Mouse (Mus musculus): ENCODE measurements at regions not wholly inside any gene's neighbourhood (a gene's known extent, or its start where the extent isn't known, plus 50 kb on each side); places are given as distances from the start of the nearest gene placed in this dataset.
A peak's percentile ranks its signal among the peaks of the same experiment; 100 is the strongest.

DNA sequence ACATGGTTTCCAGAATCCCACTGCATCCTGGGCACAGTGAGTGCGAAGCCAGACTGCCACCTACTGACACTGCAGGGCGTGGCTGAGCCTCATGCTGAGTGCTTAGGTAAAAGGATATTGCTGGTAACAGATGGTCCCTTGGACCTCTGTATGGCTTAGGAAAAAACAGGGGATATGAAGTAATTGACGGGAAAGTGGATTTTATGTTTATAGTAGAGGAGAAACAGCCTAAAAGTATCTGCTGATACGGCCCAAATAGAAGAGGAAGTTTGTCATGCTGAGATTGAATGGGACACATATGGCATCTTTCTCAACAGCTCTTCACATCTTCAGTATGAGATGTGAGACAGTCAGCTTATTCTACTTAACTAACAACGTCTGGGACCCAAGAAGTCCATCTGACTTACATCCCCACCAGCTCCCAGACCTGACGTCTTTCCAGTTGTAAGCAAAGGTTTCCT lies 182.1 kb downstream of the Rap2a start:
- no peak for DNase-seq (ENCODE audit: low spot score in 2 of 2)

DNA sequence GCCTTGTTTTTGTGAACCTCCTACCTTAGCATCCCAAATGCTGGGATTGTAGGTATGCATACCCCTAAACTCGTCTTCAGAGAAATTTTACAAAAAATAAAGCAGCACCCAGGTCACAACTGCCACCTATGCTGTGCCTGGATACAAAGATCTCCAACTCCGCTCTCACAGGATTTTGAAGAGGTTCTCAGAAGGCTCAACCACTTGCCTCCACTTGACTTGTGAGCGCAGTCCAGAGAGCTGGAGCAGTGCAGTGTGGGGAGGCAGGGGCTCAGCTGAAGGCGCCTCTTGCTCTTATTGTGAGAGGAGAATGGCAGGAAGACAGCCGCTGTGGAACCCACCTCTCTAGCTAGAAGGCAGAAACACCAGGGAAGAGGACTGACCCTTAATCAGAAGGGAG lies 182.9 kb downstream of the Rap2a start:
- no peak for DNase-seq (ENCODE audit: low spot score in 2 of 2)

- no peak for DNase-seq (ENCODE audit: low spot score in 2 of 2)
These were observed 191.4 kb downstream of the Rap2a start for GRCm38 (mm10) chr14:120669665-120670064.

DNA sequence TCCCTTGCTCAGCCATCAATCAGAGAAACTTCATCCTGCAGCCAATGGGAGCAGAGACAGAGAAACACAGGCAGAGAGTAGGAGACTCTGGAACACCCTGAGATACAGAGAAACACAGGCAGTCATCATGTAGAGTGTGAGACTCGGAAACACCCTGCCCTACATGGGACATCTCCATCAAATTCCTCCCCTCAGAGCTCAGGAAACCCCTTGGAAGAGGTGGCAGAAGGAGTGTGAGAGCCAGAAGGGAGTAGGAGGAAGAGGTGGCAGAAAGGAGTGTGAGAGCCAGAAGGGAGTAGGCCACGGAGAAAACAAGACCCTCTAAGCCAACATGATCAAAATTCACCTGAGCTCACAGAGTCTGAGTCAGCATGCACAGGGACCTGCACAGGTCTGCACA lies 197.5 kb downstream of the Rap2a start:
- DNase-seq (ENCODE audit: low spot score in 2 of 2) = no peak

DNA sequence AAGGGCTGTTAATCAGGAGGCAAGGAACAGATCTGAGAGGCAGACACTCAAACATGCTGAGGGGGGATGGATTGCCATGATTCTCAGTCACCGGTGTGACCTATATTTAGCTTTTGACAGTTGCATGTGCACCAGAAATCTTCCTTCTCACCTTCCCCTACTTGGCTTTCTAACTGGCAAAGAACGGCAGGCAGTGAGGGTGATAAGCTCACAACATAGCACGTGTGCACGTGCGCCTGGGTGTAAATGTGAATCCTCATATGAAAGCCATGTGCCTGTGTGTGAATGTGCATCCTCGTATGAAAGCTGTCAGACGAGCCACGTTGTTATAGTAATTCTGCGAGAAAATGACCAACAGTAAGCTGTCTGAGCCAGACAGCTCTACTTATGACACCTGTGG lies 200.3 kb downstream of the Rap2a start:
- no peak for DNase-seq (ENCODE audit: low spot score in 2 of 2)

DNA sequence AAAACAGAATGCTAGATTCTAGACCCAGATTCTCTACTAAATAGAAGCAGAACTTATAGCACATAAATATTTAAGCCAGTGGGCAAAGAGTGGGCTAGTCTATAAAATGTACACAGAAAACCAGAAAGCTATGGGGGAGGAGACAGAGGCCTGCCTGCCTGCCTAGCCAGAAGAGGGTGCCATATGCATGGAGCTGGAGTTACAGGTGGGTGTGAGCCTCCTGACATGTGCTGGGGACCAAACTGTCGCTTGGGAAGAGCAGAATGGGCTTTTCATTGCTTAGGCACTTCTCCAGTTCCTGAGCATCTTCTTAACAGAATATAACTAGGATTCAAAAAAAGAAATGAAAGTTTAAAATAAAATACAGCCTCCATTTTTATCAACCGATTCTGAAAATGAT lies 200.8 kb downstream of the Rap2a start:
- no peak for DNase-seq (ENCODE audit: low spot score in 2 of 2)

DNA sequence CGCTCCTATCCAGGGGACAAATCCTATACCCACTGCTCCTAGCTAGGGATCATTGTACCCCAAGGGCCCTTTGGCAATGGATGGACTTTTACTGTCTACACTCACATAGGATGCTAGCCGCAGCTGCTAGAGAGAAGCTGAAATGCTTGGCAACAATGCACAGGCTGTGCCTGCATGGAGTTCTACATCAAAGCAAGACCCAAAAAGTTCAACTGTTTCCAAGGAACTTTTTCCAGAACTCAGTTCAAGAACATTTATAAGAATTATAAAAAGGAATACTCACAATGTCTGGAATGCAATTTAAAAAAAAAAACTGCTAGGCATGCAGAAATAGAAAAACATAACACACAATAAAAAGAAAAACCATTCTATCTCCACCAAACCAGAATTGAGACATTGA lies 202.0 kb downstream of the Rap2a start:
- DNase-seq (ENCODE audit: low spot score in 2 of 2) = no peak

GRCm38 (mm10) chr14:120685263-120685662 lies 207.0 kb downstream of the Rap2a start:
- DNase-seq (ENCODE audit: low spot score in 2 of 2) = no peak

DNA sequence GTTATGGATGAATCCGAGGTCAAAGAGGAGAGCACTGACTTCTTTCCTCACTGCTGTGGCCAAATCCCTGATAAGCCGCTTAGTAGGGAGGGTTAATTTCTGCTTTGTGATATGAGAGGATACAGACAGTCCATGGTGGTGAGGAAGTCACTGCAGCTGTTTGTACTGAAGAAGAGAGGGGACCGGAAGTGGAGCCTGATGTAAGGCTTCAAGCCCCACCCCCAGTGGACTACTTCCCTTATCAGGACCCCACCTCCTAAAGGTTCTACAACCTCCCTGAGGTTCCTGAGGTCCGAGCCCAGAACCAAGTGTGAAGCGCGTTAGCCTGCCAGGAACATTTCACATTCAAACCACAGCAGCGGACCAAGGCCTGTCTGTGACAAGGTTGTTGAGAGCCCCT lies 207.6 kb downstream of the Rap2a start:
- peak; percentile 25 to 30 for DNase-seq (ENCODE audit: low spot score in 2 of 2)

DNA sequence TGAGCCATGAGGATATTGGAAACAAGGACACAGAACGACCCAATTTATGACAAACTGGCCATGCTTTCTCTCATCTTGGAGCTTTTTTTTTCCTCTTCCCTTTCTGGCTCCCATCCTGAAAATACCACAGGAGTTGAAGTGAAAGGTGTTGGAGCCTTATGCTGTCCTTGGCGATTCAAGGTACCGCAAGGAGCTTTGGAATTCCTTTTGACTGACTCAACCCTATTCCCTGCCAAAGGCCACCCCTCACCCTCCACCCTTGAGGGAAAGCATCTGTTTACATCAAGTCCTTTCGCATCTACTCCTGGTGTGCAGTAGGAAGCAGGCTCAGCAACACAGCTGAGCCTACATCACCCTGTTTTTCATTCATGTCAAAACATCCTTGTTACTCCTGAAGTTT lies 208.5 kb downstream of the Rap2a start:
- DNase-seq (ENCODE audit: low spot score in 2 of 2) = no peak

DNA sequence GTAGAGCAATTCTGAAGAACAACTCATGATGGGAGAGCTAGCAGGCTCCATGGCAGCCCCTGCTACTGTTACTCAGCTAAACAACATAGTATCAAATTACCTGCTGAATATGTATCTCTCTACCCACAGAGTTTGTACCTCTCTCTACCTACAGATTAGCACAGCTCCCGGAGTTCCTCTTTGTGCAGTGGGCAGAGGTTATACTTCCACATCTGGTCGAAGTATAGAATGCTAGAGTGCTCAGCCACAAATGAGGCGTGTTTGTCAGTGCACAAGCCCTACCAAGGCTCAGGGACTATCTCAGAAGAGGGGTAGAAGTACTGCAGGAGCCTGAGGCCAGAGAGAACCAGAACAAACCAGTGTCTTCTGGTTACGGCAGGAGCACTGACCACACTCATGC lies 211.6 kb upstream of the Ipo5 start:
- DNase-seq (ENCODE audit: low spot score in 2 of 2) = no peak

DNA sequence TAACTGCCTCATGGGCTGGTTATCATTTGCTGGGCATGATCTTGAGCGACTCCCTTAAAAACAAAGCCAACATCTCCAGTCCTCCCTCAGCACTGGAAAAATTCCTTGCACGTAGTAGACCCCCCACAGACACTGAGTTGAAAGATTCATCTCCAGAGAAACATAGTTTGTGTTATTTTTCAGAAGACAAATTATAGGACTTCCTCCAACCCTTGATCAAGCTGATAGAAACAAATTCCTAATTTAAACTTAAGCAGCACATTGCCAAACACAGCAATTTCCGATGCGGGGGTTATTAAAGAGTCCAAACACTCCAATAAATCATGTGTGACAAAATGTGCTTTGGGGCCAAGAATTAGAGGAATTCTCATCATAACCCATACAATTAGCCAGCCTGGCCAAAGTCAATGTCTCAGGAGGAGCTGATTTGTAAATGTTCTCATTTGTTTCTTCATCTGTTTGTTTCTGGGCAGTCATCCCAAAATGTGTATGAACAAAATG lies 205.7 kb upstream of the Ipo5 start:
- DNase-seq (ENCODE audit: low spot score in 2 of 2) = no peak

DNA sequence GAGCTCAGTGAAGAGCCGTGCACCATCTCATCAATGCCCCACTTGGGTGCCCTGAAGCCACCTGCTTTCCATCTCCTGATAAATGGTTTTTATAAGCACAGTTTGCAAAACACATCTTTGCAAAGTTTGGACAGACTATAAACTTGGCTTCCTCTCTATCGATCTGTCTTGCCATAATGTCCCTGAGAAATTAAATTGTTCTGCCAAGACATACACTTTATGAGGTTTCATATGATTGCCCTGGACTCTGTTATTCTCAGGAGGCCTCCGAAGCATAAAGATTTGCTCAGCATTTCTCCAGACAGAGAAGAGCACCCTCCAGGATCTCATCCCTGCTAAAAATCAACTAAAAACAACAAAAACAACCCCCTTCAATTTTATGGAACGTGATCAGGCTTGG lies 200.2 kb upstream of the Ipo5 start:
- DNase-seq (ENCODE audit: low spot score in 2 of 2) = no peak

DNA sequence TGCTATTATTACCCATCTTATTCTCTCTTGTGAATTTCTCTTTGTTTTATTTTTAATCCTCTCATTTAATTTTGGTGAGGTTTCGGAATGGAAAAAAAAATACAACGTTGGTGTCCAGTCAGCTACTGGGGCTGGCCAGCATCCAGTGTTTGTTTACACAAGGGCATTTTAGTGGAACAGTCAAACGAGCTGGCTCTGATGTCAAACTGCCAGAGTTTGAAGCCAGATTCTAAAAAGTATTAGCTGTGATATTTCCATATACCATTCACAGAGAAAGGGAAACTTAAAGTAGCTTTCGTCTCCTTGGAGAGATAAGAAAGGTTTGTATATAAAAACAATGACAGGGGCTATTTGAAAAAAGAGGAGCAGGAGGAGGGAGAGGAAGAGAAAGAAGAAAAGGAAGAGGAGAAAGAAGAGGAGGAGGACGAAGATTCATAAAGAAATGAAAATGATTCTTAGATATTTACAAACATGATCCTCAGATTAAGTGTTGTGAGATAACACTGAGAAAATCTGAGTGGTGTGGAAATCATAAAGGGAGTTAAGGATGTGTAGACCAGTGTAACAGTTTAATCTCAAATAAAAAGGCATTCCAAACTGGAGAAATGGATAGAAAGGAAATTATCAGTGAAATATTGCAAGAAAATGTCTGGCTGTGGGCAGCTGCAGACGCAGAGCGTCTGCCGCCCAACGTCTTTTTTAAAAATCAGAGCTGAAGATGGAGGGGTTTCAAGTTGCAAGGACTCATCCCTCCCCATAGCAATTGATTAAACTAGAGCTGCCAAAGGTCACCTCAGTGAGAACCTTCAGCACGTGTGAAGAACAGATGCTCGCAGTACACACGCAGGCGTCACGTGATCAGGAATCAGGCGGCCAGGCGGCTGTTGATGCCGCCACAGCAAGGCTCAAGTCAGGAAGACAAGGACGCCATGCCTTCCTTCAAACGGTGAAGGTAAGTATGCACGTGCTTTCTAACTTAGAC lies 190.3 kb upstream of the Ipo5 start:
- no peak for DNase-seq (ENCODE audit: low spot score in 2 of 2)

DNA sequence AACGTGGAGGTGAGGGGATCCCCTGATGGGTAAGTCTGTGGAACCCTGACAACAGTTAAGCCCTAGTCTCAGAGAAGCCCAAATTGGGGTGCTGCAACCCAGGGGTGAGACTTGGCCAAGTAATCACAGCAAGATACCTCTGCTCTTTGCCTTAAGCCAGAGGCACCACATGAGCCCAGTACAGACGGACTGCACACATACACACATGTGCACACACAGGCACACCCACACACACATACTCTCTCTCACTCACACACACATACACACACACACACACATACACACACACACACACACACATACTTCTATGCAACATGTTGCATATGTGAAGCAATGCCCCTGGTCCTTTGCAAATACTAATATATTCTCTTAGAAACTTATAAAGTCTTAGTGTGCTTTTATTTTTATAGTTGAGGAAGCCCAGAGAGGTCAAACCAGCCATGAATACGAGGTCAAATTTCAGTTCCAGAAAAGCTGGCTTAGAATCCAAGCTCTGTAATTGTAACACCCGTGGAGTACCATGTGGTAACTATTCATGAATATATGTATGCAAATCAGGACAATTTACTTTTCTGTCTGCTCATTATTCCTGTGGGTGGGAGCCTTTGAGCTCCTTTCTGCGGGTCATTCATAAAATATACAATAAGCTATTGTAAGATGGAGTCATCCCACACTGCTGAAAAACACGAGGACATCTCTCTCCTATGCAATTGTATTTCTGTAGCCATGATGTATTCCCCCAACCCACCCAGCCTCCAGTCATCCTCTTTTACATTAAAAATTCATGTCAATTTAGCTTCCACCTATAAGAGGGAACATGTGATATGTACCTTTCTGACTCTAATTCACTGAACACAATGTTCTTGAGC lies 189.2 kb upstream of the Ipo5 start:
- DNase-seq (ENCODE audit: low spot score in 2 of 2) = no peak

DNA sequence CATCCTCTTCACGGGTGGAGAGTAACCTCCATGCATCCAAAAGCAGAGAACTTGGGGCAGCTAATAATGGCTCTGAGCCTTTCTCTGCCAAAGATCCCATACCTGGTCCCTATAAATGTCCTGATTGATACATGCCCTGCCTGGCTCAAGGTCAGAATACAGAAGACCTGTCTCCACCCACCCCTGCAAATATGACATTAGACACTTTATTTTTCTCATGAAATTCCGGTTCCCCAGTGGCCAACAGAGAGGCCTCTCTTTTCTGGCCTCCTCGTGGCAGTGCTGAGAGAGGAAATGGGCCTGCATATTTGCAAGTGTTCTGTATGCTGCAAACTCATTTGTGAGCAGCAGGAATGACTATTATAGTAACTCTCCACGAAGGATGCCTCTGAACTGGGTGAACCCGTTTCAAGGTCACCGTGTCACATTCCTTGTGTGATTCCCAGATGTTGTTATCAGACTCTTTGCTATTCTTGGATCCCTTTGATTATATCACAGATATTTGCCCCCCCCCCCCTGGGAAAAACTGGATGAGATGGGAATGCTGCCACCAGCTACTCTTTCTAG lies 188.4 kb upstream of the Ipo5 start:
- no peak for DNase-seq (ENCODE audit: low spot score in 2 of 2)

DNA sequence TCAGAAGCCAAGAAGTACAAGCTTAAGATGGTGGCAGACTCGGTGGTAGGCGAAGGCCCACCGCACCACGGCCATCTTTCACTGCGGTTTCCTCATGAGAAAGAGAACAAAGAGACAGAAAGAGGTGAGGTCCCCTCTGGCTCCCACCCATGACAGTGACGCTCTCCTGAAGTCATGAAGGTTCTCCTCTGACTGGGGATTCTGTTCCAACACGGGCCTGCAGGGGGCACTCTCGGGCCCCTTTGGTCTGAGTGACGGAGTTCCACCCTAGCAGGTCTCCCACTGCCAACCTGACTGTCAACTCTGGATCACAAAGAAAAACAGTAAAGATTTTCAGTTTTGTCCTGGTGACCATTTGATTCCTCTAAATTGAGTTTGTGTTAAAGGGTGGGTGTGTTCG lies 182.9 kb upstream of the Ipo5 start:
- DNase-seq (ENCODE audit: low spot score in 2 of 2) = no peak

DNA sequence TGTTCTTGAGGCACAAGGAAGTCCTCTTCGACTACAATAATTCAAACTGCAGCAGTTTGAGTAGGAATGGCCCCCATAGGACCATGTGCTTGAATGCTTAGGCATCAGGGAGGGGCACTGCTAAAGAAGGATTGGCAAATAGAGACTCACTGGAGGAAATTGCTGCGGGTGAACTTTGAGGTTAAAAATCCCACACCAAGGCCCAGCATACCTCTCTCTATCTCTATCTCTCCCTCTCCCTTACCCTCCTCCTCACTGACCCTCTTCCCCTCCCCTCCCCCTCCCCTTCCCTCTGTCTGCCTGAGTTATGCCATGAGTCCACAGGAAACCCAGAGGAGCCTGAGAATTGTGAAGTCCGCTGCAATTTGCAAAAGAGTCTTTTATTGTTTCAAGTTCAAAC lies 180.8 kb upstream of the Ipo5 start:
- no peak for DNase-seq (ENCODE audit: low spot score in 2 of 2)

- no peak for DNase-seq (ENCODE audit: low spot score in 2 of 2)
These were observed 179.2 kb upstream of the Ipo5 start for GRCm38 (mm10) chr14:120731679-120732281.

DNA sequence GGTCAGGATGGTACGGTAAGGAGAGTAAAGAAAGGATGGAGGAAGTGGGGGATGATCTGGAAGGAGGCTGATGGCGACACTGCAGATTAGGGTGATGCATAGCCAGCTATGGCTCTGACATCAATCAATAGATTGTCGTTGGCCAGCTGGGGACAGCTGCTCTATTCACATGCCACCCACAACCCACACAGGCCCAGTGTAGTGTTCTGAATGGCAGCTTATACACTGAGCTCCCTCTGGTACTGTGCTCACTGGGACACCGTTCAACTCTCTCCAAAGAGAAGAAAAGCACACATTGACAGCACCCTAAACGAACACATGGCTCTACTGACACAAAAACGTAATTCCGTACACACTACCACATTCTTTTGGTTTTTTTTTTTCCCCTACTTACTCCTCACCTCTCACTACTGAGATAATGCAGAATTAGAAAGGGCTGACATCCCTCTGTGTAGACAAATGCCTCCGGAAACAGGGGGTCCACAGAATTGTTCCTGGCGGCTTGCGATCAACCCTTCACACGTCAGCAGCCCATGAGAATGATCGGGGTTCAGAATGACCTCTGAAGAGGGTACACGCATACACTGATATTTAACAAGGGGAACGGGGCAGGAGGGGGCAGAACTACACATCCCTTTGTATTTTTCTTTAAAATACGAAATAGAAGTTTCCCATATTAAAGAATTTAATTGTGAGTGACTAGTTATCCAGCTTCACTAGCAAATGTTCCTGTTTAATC lies 178.5 kb upstream of the Ipo5 start:
- no peak for DNase-seq (ENCODE audit: low spot score in 2 of 2)

GRCm38 (mm10) chr14:120741492-120742054 lies 169.5 kb upstream of the Ipo5 start:
- DNase-seq (ENCODE audit: low spot score in 2 of 2) = no peak
